Mouse (Mus musculus) lung, adult 18-20 months (tissue): Measurements from ENCODE around the gene Synm.

Experiments used
- DNase-seq, 2 experiments: peaks; one replicate each; pipeline ENCODE4 v3.0.0; 2022; ENCODE audit warnings: mixed read lengths in 2 of 2

Gene Synm

DNA sequence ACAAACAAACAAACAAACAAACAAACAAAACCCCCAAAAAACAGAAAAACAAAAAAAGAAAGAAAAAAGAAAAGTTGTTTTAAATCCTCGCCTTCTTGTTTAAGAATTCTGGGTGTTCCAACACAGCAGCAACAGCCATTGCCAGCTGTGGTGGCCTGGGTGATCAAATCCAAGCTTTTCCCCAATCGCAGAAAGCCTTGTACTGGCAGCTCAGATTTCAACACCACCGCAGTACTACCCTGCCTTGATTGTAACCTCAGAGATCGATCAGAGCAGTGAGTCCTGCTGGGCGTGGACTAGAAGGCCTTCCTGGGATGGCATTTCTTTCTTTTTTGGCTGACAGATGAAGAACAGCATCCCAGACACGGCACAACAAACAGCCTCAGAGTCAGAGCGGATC, 63.6 kb downstream of the Synm start:
- DNase-seq, result no peak

DNA sequence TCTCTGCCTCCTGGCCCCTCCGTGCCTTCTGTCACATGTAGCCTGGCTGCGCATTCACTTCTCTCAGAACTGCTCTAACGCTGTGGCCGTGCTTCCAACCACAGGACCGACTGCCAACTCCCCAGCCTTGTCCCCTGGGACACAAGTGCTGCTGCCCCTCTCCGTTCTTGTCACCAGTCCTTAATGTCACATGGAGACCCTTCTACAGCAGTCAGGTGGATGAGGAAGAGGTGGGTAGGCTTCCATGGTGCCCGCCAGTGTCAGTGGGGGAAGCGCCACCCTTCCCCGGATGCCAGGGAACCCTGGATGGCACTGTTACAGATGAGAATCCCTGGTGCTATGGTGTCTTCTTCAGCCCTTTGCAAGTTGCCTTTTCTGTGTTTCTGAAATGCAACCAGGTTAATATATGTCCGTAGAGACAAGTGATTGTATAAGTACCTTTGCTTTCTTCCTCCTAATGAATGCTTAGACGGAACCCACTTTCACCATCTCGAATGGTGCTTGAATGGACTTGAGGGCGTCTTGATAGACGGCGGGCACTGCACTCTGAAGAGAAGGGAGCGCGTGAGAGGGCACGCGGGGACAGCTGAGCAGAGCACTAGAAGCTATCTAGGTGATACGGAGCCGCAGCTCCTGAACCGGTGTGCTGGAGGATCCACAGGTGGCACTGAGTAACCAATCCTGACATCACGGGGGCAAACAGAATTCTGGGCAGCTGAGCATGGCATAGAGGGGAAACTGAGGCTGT, 66.6 kb downstream of the Synm start:
- DNase-seq, result peak; percentile 58 to 61

DNA sequence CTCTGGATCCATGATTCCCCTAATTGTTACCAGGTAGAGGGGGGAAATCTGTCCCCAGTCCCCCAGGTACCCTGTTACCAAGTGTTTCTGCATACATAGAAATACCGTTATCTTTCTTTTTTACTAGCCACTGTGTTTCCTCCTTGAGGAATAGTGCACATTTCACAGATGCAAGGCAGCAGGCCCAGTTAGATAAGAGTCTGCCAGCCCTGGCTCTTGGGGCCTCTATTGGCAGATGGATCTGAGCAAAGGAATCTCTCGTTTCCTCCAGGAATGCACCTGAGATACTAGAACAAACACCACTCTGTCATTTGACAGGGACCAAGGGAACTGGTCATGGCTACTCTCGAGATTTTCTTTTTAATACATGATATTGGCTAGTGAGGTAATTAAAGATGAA, 67.4 kb downstream of the Synm start:
- peak; percentile 54 for DNase-seq

DNA sequence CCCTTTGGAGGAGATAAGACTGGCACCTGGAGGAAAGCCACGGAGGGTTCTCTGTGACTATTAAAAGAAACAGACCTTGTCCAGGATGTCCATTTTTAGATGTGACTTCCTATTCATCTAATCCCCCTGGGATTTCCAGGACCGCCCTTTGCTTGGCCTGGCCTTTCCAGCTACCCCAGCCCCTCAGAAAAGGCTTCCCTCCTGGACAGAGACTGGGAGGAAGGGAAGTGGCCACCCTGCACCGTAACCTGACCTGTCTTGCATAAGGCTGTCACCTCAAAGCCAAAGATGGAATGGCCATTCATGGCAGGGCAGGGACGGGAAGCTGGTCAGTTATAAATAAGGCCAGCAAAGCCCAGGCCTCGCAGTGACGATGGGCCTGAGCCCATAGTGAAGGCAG, 68.5 kb downstream of the Synm start:
- DNase-seq, result no peak

DNA sequence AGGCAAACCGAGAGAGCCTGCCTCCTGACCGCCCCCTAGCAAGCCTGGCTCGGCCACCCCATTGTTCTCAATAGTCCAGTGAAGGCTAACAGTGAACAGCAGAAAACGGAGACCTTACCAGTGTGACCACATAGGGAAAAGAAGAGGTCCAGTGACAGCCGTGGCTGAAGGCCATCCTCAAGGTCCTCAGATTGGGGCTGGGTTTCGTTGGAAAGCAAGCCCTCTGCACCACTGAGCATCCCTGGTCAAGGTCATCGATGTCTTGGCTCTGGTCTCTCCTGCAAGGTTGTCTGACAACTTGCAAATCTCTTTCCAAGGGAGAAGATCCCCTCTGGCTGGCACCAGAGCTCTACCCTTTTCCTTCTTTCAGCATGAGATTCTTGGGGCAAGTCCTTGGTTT, 69.7 kb downstream of the Synm start:
- DNase-seq, result no peak

DNA sequence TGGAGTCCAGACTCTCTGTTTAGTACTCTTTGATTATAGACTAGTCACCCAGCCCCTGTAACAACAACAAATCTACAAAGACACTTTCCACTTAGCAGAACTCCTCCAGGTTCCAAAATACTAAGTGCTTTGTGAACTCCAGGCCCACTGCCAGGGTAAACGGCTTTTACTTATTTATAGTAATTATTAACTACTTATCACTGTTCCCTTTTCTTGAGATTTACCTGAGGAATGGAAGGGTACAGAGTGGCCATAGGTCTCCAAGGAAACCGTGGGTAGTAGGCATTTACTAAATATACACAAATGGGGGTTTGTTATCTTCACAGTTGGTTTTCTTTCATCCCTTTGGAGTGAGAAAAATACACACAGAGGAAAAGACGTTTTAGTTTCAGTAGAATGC, 71.3 kb downstream of the Synm start:
- peak; percentile 63 to 69 for DNase-seq

DNA sequence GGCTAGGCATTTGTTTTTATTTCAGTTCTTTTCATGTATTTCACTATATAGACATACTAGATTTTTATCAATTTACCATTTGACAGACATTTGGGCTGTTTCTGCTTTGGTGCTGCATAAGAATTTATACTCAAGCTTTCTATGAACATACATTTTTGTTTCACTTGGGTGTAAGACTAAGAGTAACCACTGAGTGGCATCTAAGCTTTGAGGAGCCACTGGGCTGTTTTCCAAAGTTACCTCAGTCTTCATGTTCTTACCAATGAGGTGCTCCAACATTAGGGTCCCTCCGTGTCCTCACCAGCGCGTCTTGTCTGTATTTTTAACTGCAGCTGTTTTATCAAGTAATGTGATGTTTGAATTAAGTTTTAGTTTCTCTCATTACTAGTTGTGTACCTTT, 73.0 kb downstream of the Synm start:
- no peak for DNase-seq

DNA sequence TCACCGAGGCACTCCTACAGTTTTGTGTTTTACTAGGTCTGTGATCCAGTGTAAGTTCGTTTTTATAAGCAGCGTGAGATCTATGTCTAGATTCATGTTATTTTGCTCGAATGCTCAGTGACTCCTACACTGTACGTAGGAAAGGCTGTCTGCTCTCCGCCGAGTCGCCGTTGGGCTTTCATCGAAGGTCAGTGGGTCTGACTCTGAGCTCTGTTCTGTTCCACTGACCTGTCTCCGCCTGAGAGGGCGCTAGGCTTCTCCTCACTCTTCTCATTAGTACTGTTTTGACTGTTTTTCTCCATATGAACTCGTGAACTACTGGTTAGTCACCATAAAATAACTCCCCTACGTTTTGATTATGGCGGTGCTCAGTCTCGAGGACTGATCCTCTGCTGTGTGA, 76.5 kb downstream of the Synm start:
- no peak for DNase-seq

DNA sequence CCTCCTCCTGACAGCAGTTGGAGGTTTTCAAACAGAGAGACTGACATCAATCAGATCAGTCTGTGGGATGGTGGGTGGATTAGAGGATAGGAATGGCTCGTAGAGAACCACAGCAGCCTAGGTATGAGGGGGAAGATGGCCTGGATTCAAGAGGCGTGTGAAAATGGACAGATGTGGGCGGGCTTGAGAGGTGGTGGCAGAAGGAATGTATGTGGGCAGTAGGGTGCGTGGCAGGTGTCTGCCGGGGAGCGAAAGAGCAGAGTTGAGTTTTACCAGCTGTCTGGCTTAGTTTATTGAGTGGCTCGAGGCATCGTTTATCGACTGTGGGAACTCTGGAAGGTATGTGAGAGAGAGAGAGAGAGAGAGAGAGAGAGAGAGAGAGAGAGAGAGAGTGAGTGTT, 78.5 kb downstream of the Synm start:
- no peak for DNase-seq
